Mouse (Mus musculus) embryonic facial prominence, embryonic 10.5 days (tissue): ENCODE measurements around the gene Dlgap3. TPM values are rescaled to one million over a fixed set of nuclear protein-coding genes. Genes with fewer than 3 reads are reported as not detected.

ENCODE experiments used
- DNase-seq: peaks from one replicate; pipeline ENCODE4 v3.0.0-alpha.2; 2017; ENCODE audit warnings: low spot score
- H3K27ac ChIP-seq: fragments of 300-500 bp; sonication (generic); replicated peaks from 2 replicates; pipeline ENCODE4 v1.5.1; 2016; ENCODE audit warnings: mild to moderate bottlenecking
- H3K27me3 ChIP-seq: fragments of 300-500 bp; sonication (generic); replicated peaks from 2 replicates; pipeline ENCODE4 v1.6.1; 2016; ENCODE audit warnings: low read depth, mild to moderate bottlenecking; ENCODE audit not compliant: poor library complexity, severe bottlenecking
- H3K36me3 ChIP-seq: fragments of 300-500 bp; sonication (generic); replicated peaks from 2 replicates; pipeline ENCODE4 v1.6.1; 2016; ENCODE audit warnings: mild to moderate bottlenecking, moderate library complexity
- H3K4me1 ChIP-seq: fragments of 300-500 bp; sonication (generic); 2 replicates; pipeline ENCODE4 v1.6.1; 2016
- H3K4me3 ChIP-seq: fragments of 300-500 bp; sonication (generic); 2 replicates; pipeline ENCODE4 v1.5.1; 2016; ENCODE audit warnings: mild to moderate bottlenecking, moderate library complexity
- H3K9me3 ChIP-seq: fragments of 300-500 bp; sonication (generic); 2 replicates; pipeline ENCODE4 v1.6.1; 2016; ENCODE audit warnings: mild to moderate bottlenecking
- WGBS: fragments of 180-500 bp; shearing (Covaris S2); methylation state at CpG from one replicate; pipeline ENCODE4 v1.1.7; 2016; 5-methylcytosine and 5-hydroxymethylcytosine counted together
- polyA plus RNA-seq: library from polyadenylated mRNA; unstranded; fragments of >200 nt; fragmentation: Nextera tagmentation; extraction: Ambion mirVana; gene quantifications from 2 replicates; pipeline ENCODE4 v1.2.1, GENCODE M21; 2016

Dlgap3 gene
- polyA plus RNA-seq, 1 experiment from 2014 or later = 0.83 TPM

- Histone ChIP-seq H3K4me3 (peak overlapping the region; percentile 86), H3K27me3 (peaks cover 62% of the 10 kb centered on the region), H3K4me1 (peaks cover 22% of the 10 kb centered on the region), H3K36me3 (no peaks in the 10 kb centered on the region), H3K9me3 (no peaks in the 10 kb centered on the region), H3K27ac (no peak overlapping the region)
- WGBS = 19% methylated on average over 8 of the region's 8 CpGs
- DNase-seq = no peak
These were observed 1.3 kb upstream of the Dlgap3 start for GRCm38 (mm10) chr4:127167731-127168130.

GRCm38 (mm10) chr4:127168211-127168913 lies 642 bp upstream of the Dlgap3 start:
- Histone ChIP-seq H3K4me1 (peaks cover 22% of the 10 kb centered on the region), H3K27me3 (peaks cover 68% of the 10 kb centered on the region), H3K36me3 (no peaks in the 10 kb centered on the region), H3K9me3 (no peaks in the 10 kb centered on the region), H3K27ac (peak overlapping the region; percentile 75), H3K4me3 (peak overlapping the region; percentile 86)
- under 1% methylated on average over 39 of the region's 39 CpGs for WGBS
- peak; percentile 72 for DNase-seq

GRCm38 (mm10) chr4:127169346-127170221 lies 580 bp downstream of the Dlgap3 start:
- H3K27ac ChIP-seq = peak overlapping the region; percentile 75
- peak; percentile 60 for DNase-seq
- WGBS = 2% methylated on average over 50 of the region's 51 CpGs

GRCm38 (mm10) chr4:127170866-127171265 lies 1.9 kb downstream of the Dlgap3 start:
- H3K27ac ChIP-seq = no peak overlapping the region
- no peaks in the 10 kb centered on the region for H3K9me3 ChIP-seq
- WGBS = 43% methylated on average over 5 of the region's 5 CpGs
- H3K4me1 ChIP-seq = peaks cover 22% of the 10 kb centered on the region
- no peaks in the 10 kb centered on the region for H3K36me3 ChIP-seq
- H3K27me3 ChIP-seq = peaks cover 70% of the 10 kb centered on the region
- no peak for DNase-seq
- H3K4me3 ChIP-seq = no peak overlapping the region

More at GRCm38 (mm10) chr4:127169346-127170221, 580 bp downstream of the Dlgap3 start:
- Histone ChIP-seq H3K9me3 (no peaks in the 10 kb centered on the region), H3K4me3 (peak overlapping the region; percentile 86), H3K27me3 (peaks cover 70% of the 10 kb centered on the region), H3K4me1 (peaks cover 22% of the 10 kb centered on the region), H3K36me3 (no peaks in the 10 kb centered on the region)

- peaks cover 70% of the 10 kb centered on the region for H3K27me3 ChIP-seq
- no peak for DNase-seq
- WGBS = 48% methylated on average over 4 of the region's 4 CpGs
- no peaks in the 10 kb centered on the region for H3K36me3 ChIP-seq
- no peaks in the 10 kb centered on the region for H3K9me3 ChIP-seq
- peaks cover 22% of the 10 kb centered on the region for H3K4me1 ChIP-seq
- H3K4me3 ChIP-seq = no peak overlapping the region
- H3K27ac ChIP-seq = no peak overlapping the region
These were observed 2.4 kb downstream of the Dlgap3 start for GRCm38 (mm10) chr4:127171341-127171905.

- peaks cover 22% of the 10 kb centered on the region for H3K4me1 ChIP-seq
- no peak overlapping the region for H3K27ac ChIP-seq
- H3K36me3 ChIP-seq = no peaks in the 10 kb centered on the region
- H3K4me3 ChIP-seq = no peak overlapping the region
- WGBS = 23% methylated on average over 7 of the region's 7 CpGs
- no peak for DNase-seq
- no peaks in the 10 kb centered on the region for H3K9me3 ChIP-seq
- H3K27me3 ChIP-seq = peaks cover 65% of the 10 kb centered on the region
These were observed 3.1 kb downstream of the Dlgap3 start for GRCm38 (mm10) chr4:127172119-127172518.

GRCm38 (mm10) chr4:127172614-127173013 lies 3.6 kb downstream of the Dlgap3 start:
- Histone ChIP-seq H3K4me3 (no peak overlapping the region), H3K9me3 (no peaks in the 10 kb centered on the region), H3K4me1 (peaks cover 22% of the 10 kb centered on the region), H3K36me3 (no peaks in the 10 kb centered on the region), H3K27me3 (peaks cover 62% of the 10 kb centered on the region), H3K27ac (no peak overlapping the region)
- no peak for DNase-seq
- WGBS = 68% methylated on average over 4 of the region's 4 CpGs

GRCm38 (mm10) chr4:127173461-127173860 lies 4.5 kb downstream of the Dlgap3 start:
- Histone ChIP-seq H3K9me3 (no peaks in the 10 kb centered on the region), H3K27ac (no peak overlapping the region), H3K27me3 (peaks cover 62% of the 10 kb centered on the region), H3K4me1 (peaks cover 15% of the 10 kb centered on the region), H3K4me3 (no peak overlapping the region), H3K36me3 (no peaks in the 10 kb centered on the region)
- DNase-seq = peak; percentile 81
- WGBS = 1% methylated on average over 8 of the region's 8 CpGs

GRCm38 (mm10) chr4:127174075-127174899 lies 5.3 kb downstream of the Dlgap3 start:
- no peak for DNase-seq
- Histone ChIP-seq H3K4me1 (peaks cover 10% of the 10 kb centered on the region), H3K4me3 (no peak overlapping the region), H3K27me3 (peaks cover 62% of the 10 kb centered on the region), H3K9me3 (no peaks in the 10 kb centered on the region), H3K27ac (no peak overlapping the region), H3K36me3 (no peaks in the 10 kb centered on the region)
- 58% methylated on average over 8 of the region's 8 CpGs for WGBS

GRCm38 (mm10) chr4:127174900-127175278 lies 5.9 kb downstream of the Dlgap3 start:
- Histone ChIP-seq H3K9me3 (no peaks in the 10 kb centered on the region), H3K36me3 (no peaks in the 10 kb centered on the region), H3K27ac (no peak overlapping the region), H3K4me3 (no peak overlapping the region), H3K4me1 (peaks cover 9% of the 10 kb centered on the region), H3K27me3 (peaks cover 62% of the 10 kb centered on the region)
- 61% methylated on average over 4 of the region's 4 CpGs for WGBS
- no peak for DNase-seq

GRCm38 (mm10) chr4:127177961-127178360 lies 9.0 kb downstream of the Dlgap3 start:
- no peak for DNase-seq
- Histone ChIP-seq H3K36me3 (no peaks in the 10 kb centered on the region), H3K27me3 (peaks cover 39% of the 10 kb centered on the region), H3K27ac (no peak overlapping the region), H3K4me3 (no peak overlapping the region), H3K4me1 (peaks cover 8% of the 10 kb centered on the region), H3K9me3 (no peaks in the 10 kb centered on the region)
- 78% methylated on average over 11 of the region's 11 CpGs for WGBS

GRCm38 (mm10) chr4:127178671-127179070 lies 9.7 kb downstream of the Dlgap3 start:
- Histone ChIP-seq H3K36me3 (no peaks in the 10 kb centered on the region), H3K27me3 (peaks cover 33% of the 10 kb centered on the region), H3K27ac (no peak overlapping the region), H3K4me1 (peaks cover 8% of the 10 kb centered on the region), H3K4me3 (no peak overlapping the region), H3K9me3 (no peaks in the 10 kb centered on the region)
- no peak for DNase-seq
- 43% methylated on average over 9 of the region's 9 CpGs for WGBS
